Mouse (Mus musculus) intestine, embryonic 14.5 days (tissue): ENCODE results near the gene Mrpl17. TPM values are rescaled to one million over a fixed set of nuclear protein-coding genes. Genes with fewer than 3 reads are reported as not detected.

Experiments used
- ATAC-seq: fragments of 200-750 bp; cut with Nextera tagmentation; replicated peaks from 2 replicates; pipeline ENCODE4 v1.8.0; 2017; ENCODE audit warnings: low read depth, moderate number of reproducible peaks, moderate TSS enrichment, moderate library complexity; ENCODE audit not compliant: low FRiP score, low TSS enrichment
- DNase-seq: peaks from one replicate; pipeline ENCODE4 v3.0.0-alpha.2; 2018; ENCODE audit warnings: low spot score
- H3K27ac ChIP-seq: fragments of 300-500 bp; sonication (generic); 2 replicates; pipeline ENCODE4 v1.5.1; 2014; ENCODE audit warnings: low read depth, mild to moderate bottlenecking, control low read depth
- H3K27me3 ChIP-seq: fragments of 300-500 bp; sonication (generic); replicated peaks from 2 replicates; pipeline ENCODE4 v1.6.1; 2014; ENCODE audit warnings: low read length, control low read depth; ENCODE audit not compliant: control insufficient read depth, insufficient read depth
- H3K36me3 ChIP-seq: fragments of 300-500 bp; sonication (generic); 2 replicates; pipeline ENCODE4 v1.6.1; 2014; ENCODE audit warnings: low read length, control low read depth; ENCODE audit not compliant: control insufficient read depth, insufficient read depth
- H3K4me1 ChIP-seq: fragments of 300-500 bp; sonication (generic); replicated peaks from 2 replicates; pipeline ENCODE4 v1.6.1; 2014; ENCODE audit warnings: low read length, control low read depth, mixed read lengths; ENCODE audit not compliant: control insufficient read depth, insufficient read depth
- H3K4me2 ChIP-seq: fragments of 300-500 bp; sonication (generic); 2 replicates; pipeline ENCODE4 v1.6.1; 2014; ENCODE audit warnings: low read length
- H3K4me3 ChIP-seq: fragments of 300-500 bp; sonication (generic); 2 replicates; pipeline ENCODE4 v1.5.1; 2014; ENCODE audit warnings: low read depth, low read length, control low read depth, mixed read lengths
- H3K9ac ChIP-seq: fragments of 300-500 bp; sonication (generic); 2 replicates; pipeline ENCODE4 v1.6.1; 2014; ENCODE audit warnings: mild to moderate bottlenecking, low read length
- H3K9me3 ChIP-seq: fragments of 300-500 bp; sonication (generic); 2 replicates; pipeline ENCODE4 v1.6.1; 2016; ENCODE audit warnings: low read length, control low read depth; ENCODE audit not compliant: control insufficient read depth
- WGBS: fragments of 180-500 bp; shearing (Covaris S2); extraction: QIAGEN DNeasy Blood & Tissue Kit; methylation state at CpG from one replicate; pipeline ENCODE4 v1.1.7; 2014; 5-methylcytosine and 5-hydroxymethylcytosine counted together
- polyA plus RNA-seq: library from polyadenylated mRNA; unstranded; fragments of >200 nt; fragmentation: Nextera tagmentation; extraction: Ambion mirVana; gene quantifications from 2 replicates; pipeline ENCODE4 v1.2.1, GENCODE M21; 2014

The Mrpl17 gene
- polyA plus RNA-seq, 1 experiment from 2014 or later: 393 TPM

DNA sequence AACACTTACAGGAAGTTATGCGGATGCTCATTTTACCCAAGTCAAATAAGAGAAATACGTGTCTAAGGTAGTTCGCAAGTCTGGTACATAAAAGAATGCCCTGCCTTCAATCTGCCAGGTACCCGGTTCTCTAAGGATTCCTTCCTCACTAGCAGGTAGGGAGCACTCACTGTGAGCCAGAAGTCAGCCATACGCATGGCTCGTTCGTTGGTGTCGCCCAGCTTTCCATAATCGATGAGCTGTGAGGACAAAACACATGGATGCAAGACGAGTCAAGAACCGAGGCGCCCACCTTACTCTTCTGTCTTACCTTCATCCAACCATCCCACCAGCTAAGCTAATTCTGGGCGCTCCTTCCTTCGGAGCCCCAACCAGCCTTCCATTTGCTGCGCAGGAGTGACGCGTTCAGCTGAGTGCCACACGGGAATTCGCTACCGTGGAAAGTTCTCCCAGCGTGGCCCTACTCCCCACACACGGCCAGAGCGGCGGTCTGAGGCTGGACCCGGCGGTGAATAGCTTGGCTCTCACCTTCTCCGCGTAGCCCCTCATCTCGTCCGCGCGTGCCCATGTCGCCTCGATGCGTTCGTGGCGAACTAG is 521 bp downstream of the Mrpl17 start:
- Histone ChIP-seq H3K36me3 (peaks cover 26% of the 10 kb centered on the region), H3K4me1 (peaks cover 7% of the 10 kb centered on the region; the same call in 1 of the 2 replicates), H3K27me3 (no peaks in the 10 kb centered on the region), H3K4me3 (peak overlapping the region; percentile 69), H3K4me2 (peak overlapping the region; percentile 53), H3K9ac (peak overlapping the region; percentile 81), H3K27ac (peak overlapping the region; percentile 83), H3K9me3 (no peaks in the 10 kb centered on the region)
- 3% methylated on average over 37 of the region's 37 CpGs for WGBS
- ATAC-seq (peak; percentile 69), DNase-seq (no peak)

DNA sequence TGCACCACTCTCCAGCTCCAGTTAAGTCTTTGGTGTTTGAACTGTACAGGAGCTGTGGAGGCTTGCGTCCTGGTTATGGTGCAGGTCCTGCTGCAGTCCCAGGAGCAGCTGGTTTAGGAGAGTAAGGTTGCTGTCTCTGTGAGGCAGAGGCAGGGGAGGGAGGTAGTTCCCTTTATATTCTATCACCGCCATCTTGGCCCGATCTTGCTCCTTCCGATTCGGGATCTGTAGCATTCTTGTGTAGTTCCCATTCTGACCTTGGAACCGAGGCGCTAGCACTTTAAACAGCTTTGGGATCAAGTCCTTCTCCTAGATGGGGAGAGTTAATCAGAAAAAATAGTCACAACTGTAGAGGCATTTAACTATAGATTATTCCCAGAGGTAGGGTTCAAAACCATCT is 1.1 kb downstream of the Mrpl17 start:
- WGBS: 88% methylated on average over 7 of the region's 7 CpGs
- H3K27ac ChIP-seq: no peak overlapping the region

DNA sequence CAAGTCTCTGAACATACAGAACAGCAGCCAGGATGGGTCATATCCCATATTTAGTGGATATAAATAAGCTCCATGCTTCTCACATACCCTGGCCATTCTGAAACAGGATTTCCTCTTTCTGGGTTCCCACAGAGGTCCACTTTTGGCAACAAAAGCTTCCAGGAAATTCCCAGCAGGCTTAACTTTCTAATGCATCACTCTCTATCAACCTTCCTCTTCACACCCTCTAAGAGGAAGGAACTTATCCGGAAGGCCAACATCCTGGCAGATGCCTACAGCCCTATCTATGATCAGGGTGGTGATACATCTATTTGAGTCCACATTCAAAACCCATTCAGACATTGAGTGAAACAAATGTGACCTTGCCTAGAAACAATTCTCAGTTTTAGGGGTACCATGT is 2.5 kb downstream of the Mrpl17 start:
- Histone ChIP-seq H3K9me3 (no peaks in the 10 kb centered on the region), H3K9ac (no peak overlapping the region), H3K27me3 (no peaks in the 10 kb centered on the region), H3K27ac (no peak overlapping the region), H3K36me3 (peaks cover 26% of the 10 kb centered on the region), H3K4me1 (peaks cover 7% of the 10 kb centered on the region; the same call in 1 of the 2 replicates), H3K4me2 (no peak overlapping the region), H3K4me3 (no peak overlapping the region)
- ATAC-seq: no peak
- DNase-seq: no peak
- 89% methylated on average over 1 of the region's 1 CpGs for WGBS

More for the DNA sequence above, 1.1 kb downstream of the Mrpl17 start:
- peaks cover 7% of the 10 kb centered on the region; the same call in 1 of the 2 replicates for H3K4me1 ChIP-seq
- H3K9ac ChIP-seq: peak overlapping the region; percentile 81
- peak overlapping the region; percentile 69 for H3K4me3 ChIP-seq
- peak overlapping the region; percentile 53 for H3K4me2 ChIP-seq
- no peaks in the 10 kb centered on the region for H3K27me3 ChIP-seq
- no peak for DNase-seq
- peaks cover 26% of the 10 kb centered on the region for H3K36me3 ChIP-seq
- no peaks in the 10 kb centered on the region for H3K9me3 ChIP-seq
- no peak for ATAC-seq

DNA sequence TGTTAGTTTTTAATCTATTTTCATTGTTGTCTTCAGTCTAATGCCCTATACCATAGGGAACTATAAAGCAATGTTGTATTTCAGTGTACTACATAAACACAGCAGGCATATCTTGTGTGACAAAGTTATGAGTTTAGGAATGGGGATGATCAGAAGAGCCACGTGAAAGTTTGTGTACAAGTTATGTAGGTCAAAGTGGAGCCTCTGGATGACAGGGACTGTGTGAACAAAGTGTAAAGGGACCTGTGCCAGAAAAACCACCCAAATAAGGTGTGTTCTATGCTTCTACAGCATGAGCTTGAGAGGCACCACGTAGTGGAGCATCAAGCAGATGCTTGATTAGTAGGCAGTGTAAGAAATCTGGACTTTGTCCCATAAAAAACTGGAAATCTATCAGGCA is 4.2 kb downstream of the Mrpl17 start:
- Histone ChIP-seq H3K4me1 (peaks cover 15% of the 10 kb centered on the region), H3K27me3 (no peaks in the 10 kb centered on the region), H3K4me3 (no peak overlapping the region), H3K9me3 (no peaks in the 10 kb centered on the region), H3K27ac (no peak overlapping the region), H3K9ac (no peak overlapping the region), H3K4me2 (no peak overlapping the region), H3K36me3 (peaks cover 26% of the 10 kb centered on the region)
- DNase-seq (no peak), ATAC-seq (no peak)
- 51% methylated on average over 2 of the region's 2 CpGs for WGBS

DNA sequence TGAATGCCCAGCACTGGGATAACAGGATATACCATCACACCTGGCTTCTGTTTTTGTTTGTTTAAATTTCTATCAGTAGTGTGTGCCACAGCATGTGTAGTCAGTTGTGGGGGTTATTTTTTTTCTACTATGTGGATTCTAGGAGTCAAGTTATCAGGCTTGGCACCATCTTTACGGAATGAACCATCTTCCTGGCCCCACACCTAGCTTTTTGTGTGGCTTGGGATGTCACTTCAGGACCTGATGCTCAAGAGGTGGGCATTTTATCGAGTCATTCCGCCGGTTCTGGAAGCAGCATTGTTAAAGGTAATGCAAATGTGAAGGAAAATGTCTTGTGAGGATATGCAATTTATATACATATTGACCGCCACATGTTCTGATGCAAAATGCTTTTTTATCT is 4.8 kb downstream of the Mrpl17 start:
- Histone ChIP-seq H3K4me2 (no peak overlapping the region), H3K27me3 (no peaks in the 10 kb centered on the region), H3K9ac (no peak overlapping the region), H3K36me3 (peaks cover 26% of the 10 kb centered on the region), H3K9me3 (no peaks in the 10 kb centered on the region), H3K4me1 (peaks cover 16% of the 10 kb centered on the region), H3K4me3 (no peak overlapping the region), H3K27ac (0 out of 2 replicates have a peak overlapping the region, but pooled peaks have one; percentile 16)
- DNase-seq (no peak), ATAC-seq (no peak)
- 76% methylated on average over 5 of the region's 5 CpGs for WGBS

DNA sequence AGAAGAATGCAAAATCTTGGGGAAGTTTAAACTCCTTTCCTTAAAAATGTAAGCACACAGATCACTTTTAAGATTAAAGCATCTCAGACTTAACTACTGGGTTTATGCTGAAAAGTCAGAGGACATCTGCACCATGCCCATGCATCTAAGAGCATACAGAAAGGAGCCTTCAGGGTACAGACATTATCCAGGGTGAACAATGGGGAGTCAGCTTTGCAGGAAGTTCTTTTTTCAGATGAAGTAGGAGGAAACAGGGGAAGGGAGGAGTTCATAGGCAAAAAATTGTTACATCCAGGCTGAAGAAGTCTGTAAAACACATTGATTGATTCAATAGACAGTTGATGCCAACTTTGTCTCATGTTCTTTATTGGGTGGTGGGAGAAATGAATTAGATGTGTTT is 7.5 kb downstream of the Mrpl17 start:
- Histone ChIP-seq H3K4me2 (no peak overlapping the region), H3K9me3 (no peaks in the 10 kb centered on the region), H3K27me3 (no peaks in the 10 kb centered on the region), H3K27ac (peak overlapping the region; percentile 51; the same call in 1 of the 2 replicates), H3K36me3 (peaks cover 11% of the 10 kb centered on the region), H3K9ac (no peak overlapping the region), H3K4me1 (peaks cover 9% of the 10 kb centered on the region; the same call in 1 of the 2 replicates), H3K4me3 (no peak overlapping the region)
- DNase-seq (no peak), ATAC-seq (no peak)

DNA sequence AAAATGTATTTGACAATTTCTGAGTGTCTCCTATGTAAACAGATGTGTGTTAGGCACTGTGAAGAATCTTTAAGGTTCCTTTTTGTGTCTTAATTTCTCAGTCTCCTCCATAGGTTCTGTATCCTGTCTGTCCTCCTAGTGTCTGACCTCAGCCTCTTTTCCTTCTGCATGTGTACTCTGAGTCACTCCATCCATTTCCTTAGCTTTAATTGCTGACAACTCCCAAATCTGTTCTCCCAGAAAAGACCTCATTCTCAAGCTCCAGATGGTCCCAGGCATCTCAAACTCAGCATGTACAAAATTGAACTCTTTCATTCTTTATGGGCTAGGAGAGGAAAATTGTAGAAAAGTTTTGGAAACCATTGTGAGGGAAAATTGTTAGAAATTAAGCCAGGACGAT is 8.1 kb downstream of the Mrpl17 start:
- no peaks in the 10 kb centered on the region for H3K27me3 ChIP-seq
- peaks cover 9% of the 10 kb centered on the region; the same call in 1 of the 2 replicates for H3K4me1 ChIP-seq
- ATAC-seq (no peak), DNase-seq (no peak)
- peaks cover 7% of the 10 kb centered on the region; the same call in 1 of the 2 replicates for H3K36me3 ChIP-seq
- H3K9me3 ChIP-seq: no peaks in the 10 kb centered on the region
- no peak overlapping the region for H3K4me2 ChIP-seq
- H3K27ac ChIP-seq: peak overlapping the region; percentile 59
- no peak overlapping the region for H3K4me3 ChIP-seq
- no peak overlapping the region for H3K9ac ChIP-seq
- 38% methylated on average over 1 of the region's 1 CpGs for WGBS

- Histone ChIP-seq H3K9me3 (no peaks in the 10 kb centered on the region), H3K36me3 (peaks cover 2% of the 10 kb centered on the region; the same call in 1 of the 2 replicates), H3K27me3 (no peaks in the 10 kb centered on the region), H3K9ac (no peak overlapping the region), H3K4me3 (no peak overlapping the region), H3K27ac (no peak overlapping the region), H3K4me1 (peaks cover 9% of the 10 kb centered on the region; the same call in 1 of the 2 replicates), H3K4me2 (no peak overlapping the region)
- DNase-seq: no peak
- no peak for ATAC-seq
- WGBS: 26% methylated on average over 2 of the region's 2 CpGs
Measured at GRCm38 (mm10) chr7:105802312-105802711, 8.6 kb downstream of the Mrpl17 start.

GRCm38 (mm10) chr7:105796972-105797371 is 13.9 kb downstream of the Mrpl17 start:
- H3K9ac ChIP-seq: no peak overlapping the region
- no peak overlapping the region for H3K4me2 ChIP-seq
- H3K27me3 ChIP-seq: no peaks in the 10 kb centered on the region
- WGBS: 92% methylated on average over 2 of the region's 3 CpGs
- ATAC-seq (no peak), DNase-seq (no peak)
- no peaks in the 10 kb centered on the region for H3K36me3 ChIP-seq
- no peak overlapping the region for H3K4me3 ChIP-seq
- no peak overlapping the region for H3K27ac ChIP-seq
- no peaks in the 10 kb centered on the region for H3K9me3 ChIP-seq
- peaks cover 4% of the 10 kb centered on the region; the same call in 1 of the 2 replicates for H3K4me1 ChIP-seq
